Mouse (Mus musculus): ENCODE data around the gene Fbxw28.
"Not testable (repeated sequence)": the region's sequence is repeated elsewhere in the genome, so short reads cannot be mapped to it uniquely, and the experiment has no call there.

Fbxw28 gene

GRCm38 (mm10) chr9:109339559-109339958 is at the start of gene Fbxw28:
TSS of gene Fbxw28 (minus strand) at chr9:109339659.
- not testable (repeated sequence) for DNase-seq (ENCODE audit: low spot score in 2 of 2)

GRCm38 (mm10) chr9:109287576-109287975 is 51.9 kb downstream of the Fbxw28 start, which contains the start of gene Fbxw14:
TSS of gene Fbxw14 (minus strand) at chr9:109287676.
- DNase-seq (ENCODE audit: low spot score in 2 of 2), result not testable (repeated sequence)
